Mouse (Mus musculus) megakaryocyte, embryonic 14.5 days (primary cell): Measurements from ENCODE around the gene Defb25. TPM values are rescaled to one million over a fixed set of nuclear protein-coding genes. Genes with fewer than 3 reads are reported as not detected.

Experiments used
- H3K27me3 ChIP-seq: replicated peaks from 2 replicates; pipeline ENCODE3; 2012; ENCODE audit warnings: inconsistent platforms
- H3K36me3 ChIP-seq: replicated peaks from 2 replicates; pipeline ENCODE3; 2012; ENCODE audit warnings: low read length, inconsistent platforms, mixed read lengths
- H3K4me1 ChIP-seq: 2 replicates; pipeline ENCODE4 v1.6.1; 2012; ENCODE audit warnings: inconsistent platforms
- H3K4me3 ChIP-seq: replicated peaks from 2 replicates; pipeline ENCODE3; 2012; ENCODE audit warnings: moderate library complexity, mild to moderate bottlenecking, inconsistent platforms
- H3K9me3 ChIP-seq: 2 replicates; pipeline ENCODE4 v1.6.1; 2012; ENCODE audit warnings: inconsistent platforms
- FLI1 ChIP-seq: IDR thresholded peaks from 2 replicates; pipeline ENCODE4 v1.6.1; 2012; ENCODE audit warnings: low read length, inconsistent platforms, mixed read lengths
- GATA1 ChIP-seq: IDR thresholded peaks from 3 replicates; pipeline ENCODE4 v1.6.1; 2012; ENCODE audit warnings: mixed read lengths, low read length, inconsistent platforms, borderline replicate concordance
- polyA plus RNA-seq: library from polyadenylated mRNA; stranded (reverse); fragments of >175 nt; gene quantifications from 2 replicates; pipeline ENCODE4 v1.2.3, GENCODE M21; 2012; ENCODE audit warnings: low replicate concordance; ENCODE audit not compliant: insufficient read depth

The Defb25 gene
- polyA plus RNA-seq, 1 experiment, result not detected

- Histone ChIP-seq H3K4me1 (peaks cover 28% of the 10 kb centered on the region), H3K36me3 (no peaks in the 10 kb centered on the region), H3K9me3 (no peaks in the 10 kb centered on the region), H3K4me3 (no peak overlapping the region), H3K27me3 (peaks cover 67% of the 10 kb centered on the region)
- TF ChIP-seq GATA1, result no peak
- no peak for TF ChIP-seq FLI1
Observed at GRCm38 (mm10) chr2:152580612-152581011, 42.2 kb downstream of the Defb25 start.

- Histone ChIP-seq H3K9me3 (no peaks in the 10 kb centered on the region), H3K27me3 (peaks cover 64% of the 10 kb centered on the region), H3K4me3 (no peak within 1 kb of the TSS), H3K4me1 (peaks cover 25% of the 10 kb centered on the region), H3K36me3 (no peaks in the 10 kb centered on the region)
- TF ChIP-seq FLI1 (no peak), GATA1 (no peak)
Observed at GRCm38 (mm10) chr2:152580107-152580506, 42.7 kb downstream of the Defb25 start, which contains the start of gene Defb19. TSS of gene Defb19 (minus strand) at chr2:152580312.

GRCm38 (mm10) chr2:152573484-152573883 lies 49.4 kb downstream of the Defb25 start:
- no peaks in the 10 kb centered on the region for H3K36me3 ChIP-seq
- no peak overlapping the region for H3K4me3 ChIP-seq
- H3K4me1 ChIP-seq, result peaks cover 5% of the 10 kb centered on the region; the same call in 1 of the 2 replicates
- peaks cover 67% of the 10 kb centered on the region for H3K27me3 ChIP-seq
- H3K9me3 ChIP-seq, result peaks cover 10% of the 10 kb centered on the region
- TF ChIP-seq FLI1, result no peak
- no peak for TF ChIP-seq GATA1

Other genes starting within 250 kb of the Defb25 start
- gene Nrsn2, start 246.4 kb downstream of the Defb25 start, polyA plus RNA-seq, result 1.2 TPM in 1 of 2 replicates, not detected in the other
- gene Sox12, start 225.0 kb downstream of the Defb25 start, polyA plus RNA-seq, result 7.8 and 11.7 TPM in 2 replicates
- 3.6 and 7.9 TPM in 2 replicates for gene Zcchc3, start 208.0 kb downstream of the Defb25 start, polyA plus RNA-seq
- not detected in 2 replicates for gene 6820408C15Rik, start 207.5 kb downstream of the Defb25 start, polyA plus RNA-seq
- gene Defb23, start 158.4 kb downstream of the Defb25 start, polyA plus RNA-seq, result not detected in 2 replicates
- not detected in 2 replicates for gene Defb20, start 146.0 kb downstream of the Defb25 start, polyA plus RNA-seq
- not detected in 2 replicates for gene Defb22, start 132.9 kb downstream of the Defb25 start, polyA plus RNA-seq
- not detected in 2 replicates for gene Defb26, start 111.4 kb downstream of the Defb25 start, polyA plus RNA-seq
- not detected in 2 replicates for gene Defb28, start 104.8 kb downstream of the Defb25 start, polyA plus RNA-seq
- gene Defb29, start 83.0 kb downstream of the Defb25 start, polyA plus RNA-seq, result not detected in 2 replicates
- not detected in 2 replicates for gene Gm17416, start 53.7 kb downstream of the Defb25 start, polyA plus RNA-seq
- gene Defb21, start 50.3 kb downstream of the Defb25 start, polyA plus RNA-seq, result not detected in 2 replicates
- not detected in 2 replicates for gene Defb19, start 42.7 kb downstream of the Defb25 start, polyA plus RNA-seq
- gene Defb45, start 23.7 kb downstream of the Defb25 start, polyA plus RNA-seq, result not detected in 2 replicates
- not detected in 2 replicates for gene Defb36, start 18.7 kb downstream of the Defb25 start, polyA plus RNA-seq
- gene Rem1, start 3.9 kb upstream of the Defb25 start, polyA plus RNA-seq, result not detected in 2 replicates
- gene H13, start 46.4 kb upstream of the Defb25 start, polyA plus RNA-seq, result 88.7 and 308 TPM in 2 replicates
- not detected in 2 replicates for gene Mcts2, start 64.0 kb upstream of the Defb25 start, polyA plus RNA-seq
- 9.3 and 45.9 TPM in 2 replicates for gene Id1, start 113.2 kb upstream of the Defb25 start, polyA plus RNA-seq
- gene Cox4i2, start 131.1 kb upstream of the Defb25 start, polyA plus RNA-seq, result 2.8 TPM in 1 of 2 replicates, not detected in the other
- gene Bcl2l1, start 208.7 kb upstream of the Defb25 start, polyA plus RNA-seq, result 498 and 1,222 TPM in 2 replicates
- gene Tpx2, start 224.9 kb upstream of the Defb25 start, polyA plus RNA-seq, result 1.1 and 10.4 TPM in 2 replicates